Mouse (Mus musculus): ENCODE measurements around the gene D630045J12Rik.

- TF ChIP-seq POLR2A (IDR thresholded peaks at IDR 0.05; ENCODE audit: borderline replicate concordance, extremely low read depth, low read depth, low read length): no peak
- TF ChIP-seq CTCF (IDR thresholded peaks at IDR 0.05; ENCODE audit: insufficient read depth, low read length): no peak
Observed at GRCm38 (mm10) chr6:38139086-38139485, 114.7 kb downstream of the D630045J12Rik start.

Measured in lung, adult 2 months (tissue).